ENCODE assay signal across 9 mouse cellular contexts in genomic region chr2:24976960-24977359, GRCm38 (mm10). TPM values are rescaled to one million over a fixed set of nuclear protein-coding genes. Genes with fewer than 3 reads are reported as not detected.
DNase-seq lines count a peak whose midpoint lies in the region; ATAC-seq and TF ChIP-seq lines count a peak whose summit lies in the region.
"Had no signal": no experiment of that assay in that cellular context is flagged by ENCODE, and none has a peak within 500 bp of the region (broad histone marks: within the 10 kb centered on the region; RNA-seq: fewer than 3 reads in every experiment).

No protein-coding gene starts in this region.

- no peaks in the 10 kb centered on the region for H3K36me3 ChIP-seq in intestine, postnatal 0 days (ENCODE audit: control insufficient read depth, insufficient read depth)
- H3K36me3 ChIP-seq in intestine, embryonic 15.5 days, result no peaks in the 10 kb centered on the region
- peaks cover 45% of the 10 kb centered on the region for H3K36me3 ChIP-seq in erythroblast, embryonic 14.5 days (ENCODE audit: control insufficient read depth)
- peaks cover 10% of the 10 kb centered on the region for H3K36me3 ChIP-seq in lung, embryonic 14.5 days (ENCODE audit: insufficient read depth)
- H3K36me3 ChIP-seq in forebrain, postnatal 0 days (ENCODE audit: insufficient read depth), result peaks cover 8% of the 10 kb centered on the region; the same call in 1 of the 2 replicates

- no peaks in the 10 kb centered on the region for H3K9me3 ChIP-seq in intestine, postnatal 0 days (ENCODE audit: control insufficient read depth)
- H3K9me3 ChIP-seq in intestine, embryonic 15.5 days, result no peaks in the 10 kb centered on the region
- H3K9me3 ChIP-seq in erythroblast, embryonic 14.5 days (ENCODE audit: control insufficient read depth, low read length), result no peaks in the 10 kb centered on the region
- H3K9me3 ChIP-seq in lung, embryonic 14.5 days (ENCODE audit: low read depth, low read length), result no peaks in the 10 kb centered on the region
- no peaks in the 10 kb centered on the region for H3K9me3 ChIP-seq in forebrain, postnatal 0 days (ENCODE audit: low read length)
- H3K9me3 ChIP-seq: hindbrain, embryonic 12.5 days had no signal

- peaks cover 5% of the 10 kb centered on the region; the same call in 1 of the 2 replicates for H3K4me1 ChIP-seq in intestine, postnatal 0 days (replicated peaks; ENCODE audit: control insufficient read depth, insufficient read depth, low read length)
- peaks cover 14% of the 10 kb centered on the region for H3K4me1 ChIP-seq in intestine, embryonic 15.5 days (replicated peaks)
- peaks cover 54% of the 10 kb centered on the region for H3K4me1 ChIP-seq in erythroblast, embryonic 14.5 days (ENCODE audit: control insufficient read depth)
- H3K4me1 ChIP-seq in lung, embryonic 14.5 days (ENCODE audit: insufficient read depth), result peaks cover 4% of the 10 kb centered on the region; the same call in 1 of the 2 replicates
- H3K4me1 ChIP-seq in forebrain, postnatal 0 days (ENCODE audit: insufficient read depth), result peaks cover 9% of the 10 kb centered on the region; the same call in 1 of the 2 replicates

- no peak overlapping the region for H3K4me3 ChIP-seq in intestine, postnatal 0 days (ENCODE audit: low read depth, low read length)
- no peak overlapping the region for H3K4me3 ChIP-seq in intestine, embryonic 15.5 days (replicated peaks)
- H3K4me3 ChIP-seq in erythroblast, embryonic 14.5 days (replicated peaks), result peak overlapping the region; percentile 93
- H3K4me3 ChIP-seq in lung, embryonic 14.5 days (ENCODE audit: low read depth, low read length), result peak overlapping the region; percentile 14; the same call in 1 of the 2 replicates
- no peak overlapping the region for H3K4me3 ChIP-seq in forebrain, postnatal 0 days (ENCODE audit: low read depth, low read length)

- H3K27ac ChIP-seq in intestine, postnatal 0 days (ENCODE audit: low read depth, low read length), result no peak overlapping the region
- H3K27ac ChIP-seq in intestine, embryonic 15.5 days, result no peak overlapping the region
- H3K27ac ChIP-seq in lung, embryonic 14.5 days (ENCODE audit: low read depth), result no peak overlapping the region
- no peak overlapping the region for H3K27ac ChIP-seq in forebrain, postnatal 0 days (ENCODE audit: low read depth, low read length)
- H3K27ac ChIP-seq: hindbrain, embryonic 12.5 days had no signal

- WGBS in intestine, postnatal 0 days, result 56% methylated on average over 5 of the region's 5 CpGs
- 84% methylated on average over 5 of the region's 5 CpGs for WGBS in intestine, embryonic 15.5 days
- WGBS in lung, embryonic 14.5 days, result 90% methylated on average over 5 of the region's 5 CpGs
- 89% methylated on average over 5 of the region's 5 CpGs for WGBS in forebrain, postnatal 0 days

- H3K27me3 ChIP-seq in intestine, postnatal 0 days (replicated peaks; ENCODE audit: control insufficient read depth, insufficient read depth, low read length), result no peaks in the 10 kb centered on the region
- H3K27me3 ChIP-seq in intestine, embryonic 15.5 days (replicated peaks), result no peaks in the 10 kb centered on the region
- no peaks in the 10 kb centered on the region for H3K27me3 ChIP-seq in erythroblast, embryonic 14.5 days (ENCODE audit: control insufficient read depth)
- H3K27me3 ChIP-seq in lung, embryonic 14.5 days (ENCODE audit: insufficient read depth, low read length), result no peaks in the 10 kb centered on the region
- no peaks in the 10 kb centered on the region for H3K27me3 ChIP-seq in forebrain, postnatal 0 days (ENCODE audit: insufficient read depth, low read length)
- H3K27me3 ChIP-seq: hindbrain, embryonic 12.5 days had no signal

- peak overlapping the region; percentile 99 for H3K4me2 ChIP-seq in intestine, postnatal 0 days (replicated peaks; ENCODE audit: low read depth)
- H3K4me2 ChIP-seq in intestine, embryonic 15.5 days (replicated peaks), result no peak overlapping the region
- peak overlapping the region; percentile 99 for H3K4me2 ChIP-seq in lung, embryonic 14.5 days
- no peak overlapping the region for H3K4me2 ChIP-seq in forebrain, postnatal 0 days (ENCODE audit: low read depth)

- H3K9ac ChIP-seq in intestine, postnatal 0 days (ENCODE audit: low read depth, low read length), result no peak overlapping the region
- H3K9ac ChIP-seq in intestine, embryonic 15.5 days, result no peak overlapping the region
- no peak overlapping the region for H3K9ac ChIP-seq in lung, embryonic 14.5 days
- no peak overlapping the region for H3K9ac ChIP-seq in forebrain, postnatal 0 days
- H3K9ac ChIP-seq: hindbrain, embryonic 12.5 days had no signal

- no peak for TF ChIP-seq CTCF in intestine, postnatal 0 days (IDR thresholded peaks at IDR 0.05; ENCODE audit: low read depth)
- no peak for TF ChIP-seq CTCF in lung, embryonic 14.5 days (IDR thresholded peaks at IDR 0.05; ENCODE audit: low read depth)
- no peak for TF ChIP-seq CTCF in forebrain, postnatal 0 days (IDR thresholded peaks at IDR 0.05; ENCODE audit: low read depth)

- ATAC-seq in intestine, postnatal 0 days, result no peak
- no peak for ATAC-seq in intestine, embryonic 15.5 days
- ATAC-seq in lung, embryonic 14.5 days (ENCODE audit: insufficient read depth), result no peak
- no peak for ATAC-seq in forebrain, postnatal 0 days

- DNase-seq in lung, embryonic 14.5 days, result no peak
- DNase-seq in spleen, postnatal 36 days (ENCODE audit: low spot score in 2 of 2), result peak; percentile 22 to 52
- DNase-seq in kidney, postnatal 14 days, result no peak
- no peak for DNase-seq in forebrain, postnatal 0 days
- DNase-seq in kidney, postnatal 10 days, result no peak

RNA-seq across cellular contexts. Expression of gene Pnpla7, which starts 1.1 kb away (rescaled TPM):
- 16.7 and 18.9 TPM in 2 replicates for polyA plus RNA-seq in intestine, postnatal 0 days (2015; fragmentation: Nextera tagmentation; extraction: Ambion mirVana)
- polyA plus RNA-seq in intestine, embryonic 15.5 days (2015; fragmentation: Nextera tagmentation; extraction: Ambion mirVana), result 7.7 and 8.5 TPM in 2 replicates
- 0.52 and 0.80 TPM in 2 replicates for polyA plus RNA-seq in erythroblast, embryonic 14.5 days (2012)
- polyA plus RNA-seq in lung, embryonic 14.5 days (2014; fragmentation: Nextera tagmentation; extraction: Ambion mirVana), result 6.6 and 6.7 TPM in 2 replicates
- total RNA-seq in forebrain, postnatal 0 days (2014; rRNA removed), result 5.0 TPM in 2 replicates
- 2.7 and 3.1 TPM in 2 replicates for polyA plus RNA-seq in forebrain, postnatal 0 days (2015; fragmentation: Nextera tagmentation; extraction: Ambion mirVana)

RNA-seq across cellular contexts. Expression of gene Mrpl41, which starts 2.1 kb away (rescaled TPM):
- polyA plus RNA-seq in intestine, postnatal 0 days (2015; fragmentation: Nextera tagmentation; extraction: Ambion mirVana), result 154 and 159 TPM in 2 replicates
- polyA plus RNA-seq in intestine, embryonic 15.5 days (2015; fragmentation: Nextera tagmentation; extraction: Ambion mirVana), result 136 and 141 TPM in 2 replicates
- polyA plus RNA-seq in erythroblast, embryonic 14.5 days (2012), result 5.1 and 5.8 TPM in 2 replicates
- 106 and 115 TPM in 2 replicates for polyA plus RNA-seq in lung, embryonic 14.5 days (2014; fragmentation: Nextera tagmentation; extraction: Ambion mirVana)
- total RNA-seq in forebrain, postnatal 0 days (2014; rRNA removed), result 79.4 and 123 TPM in 2 replicates
- 174 and 203 TPM in 2 replicates for polyA plus RNA-seq in forebrain, postnatal 0 days (2015; fragmentation: Nextera tagmentation; extraction: Ambion mirVana)

RNA-seq across cellular contexts. Expression of gene Dph7, which starts 14.8 kb away (rescaled TPM):
- 7.2 and 8.7 TPM in 2 replicates for polyA plus RNA-seq in intestine, postnatal 0 days (2015; fragmentation: Nextera tagmentation; extraction: Ambion mirVana)
- polyA plus RNA-seq in intestine, embryonic 15.5 days (2015; fragmentation: Nextera tagmentation; extraction: Ambion mirVana), result 21.8 and 24.0 TPM in 2 replicates
- 0.78 and 0.86 TPM in 2 replicates for polyA plus RNA-seq in erythroblast, embryonic 14.5 days (2012)
- 26.4 and 29.3 TPM in 2 replicates for polyA plus RNA-seq in lung, embryonic 14.5 days (2014; fragmentation: Nextera tagmentation; extraction: Ambion mirVana)
- total RNA-seq in forebrain, postnatal 0 days (2014; rRNA removed), result 42.9 and 54.0 TPM in 2 replicates
- polyA plus RNA-seq in forebrain, postnatal 0 days (2015; fragmentation: Nextera tagmentation; extraction: Ambion mirVana), result 40.8 and 45.1 TPM in 2 replicates

RNA-seq across cellular contexts. Expression of gene Zmynd19, which starts 27.4 kb away (rescaled TPM):
- polyA plus RNA-seq in intestine, postnatal 0 days (2015; fragmentation: Nextera tagmentation; extraction: Ambion mirVana), result 5.0 and 5.2 TPM in 2 replicates
- polyA plus RNA-seq in intestine, embryonic 15.5 days (2015; fragmentation: Nextera tagmentation; extraction: Ambion mirVana), result 13.8 and 16.5 TPM in 2 replicates
- 0.67 and 1.1 TPM in 2 replicates for polyA plus RNA-seq in erythroblast, embryonic 14.5 days (2012)
- polyA plus RNA-seq in lung, embryonic 14.5 days (2014; fragmentation: Nextera tagmentation; extraction: Ambion mirVana), result 20.8 and 23.3 TPM in 2 replicates
- 34.9 and 39.9 TPM in 2 replicates for total RNA-seq in forebrain, postnatal 0 days (2014; rRNA removed)
- polyA plus RNA-seq in forebrain, postnatal 0 days (2015; fragmentation: Nextera tagmentation; extraction: Ambion mirVana), result 19.2 and 21.9 TPM in 2 replicates

RNA-seq across cellular contexts. Expression of gene Arrdc1, which starts 41.9 kb away (rescaled TPM):
- polyA plus RNA-seq in intestine, postnatal 0 days (2015; fragmentation: Nextera tagmentation; extraction: Ambion mirVana), result 66.6 and 68.4 TPM in 2 replicates
- 79.2 and 90.8 TPM in 2 replicates for polyA plus RNA-seq in intestine, embryonic 15.5 days (2015; fragmentation: Nextera tagmentation; extraction: Ambion mirVana)
- 1.7 and 2.5 TPM in 2 replicates for polyA plus RNA-seq in erythroblast, embryonic 14.5 days (2012)
- 76.4 and 79.2 TPM in 2 replicates for polyA plus RNA-seq in lung, embryonic 14.5 days (2014; fragmentation: Nextera tagmentation; extraction: Ambion mirVana)
- total RNA-seq in forebrain, postnatal 0 days (2014; rRNA removed), result 44.3 and 44.4 TPM in 2 replicates
- polyA plus RNA-seq in forebrain, postnatal 0 days (2015; fragmentation: Nextera tagmentation; extraction: Ambion mirVana), result 35.3 and 37.8 TPM in 2 replicates

Comparison
In these comparisons a context has a peak if more than half of its experiments do, and no peak if none do; other contexts are left out.
1. H3K4me2 ChIP-seq: peak in intestine, postnatal 0 days (single experiment) and lung, embryonic 14.5 days (single experiment); none in intestine, embryonic 15.5 days (single experiment) and forebrain, postnatal 0 days (single experiment).
2. H3K4me3 ChIP-seq: peak in erythroblast, embryonic 14.5 days (single experiment) and lung, embryonic 14.5 days (single experiment); none in intestine, postnatal 0 days (single experiment), intestine, embryonic 15.5 days (single experiment) and forebrain, postnatal 0 days (single experiment).
3. DNase-seq: peak in spleen, postnatal 36 days (2 of 2); none in lung, embryonic 14.5 days (single experiment), kidney, postnatal 14 days (single experiment), forebrain, postnatal 0 days (single experiment) and kidney, postnatal 10 days (single experiment).
4. RNA of gene Mrpl41, which starts 2.1 kb away (polyA plus RNA-seq): 174 to 203 TPM in forebrain, postnatal 0 days, 154 to 159 TPM in intestine, postnatal 0 days, 136 to 141 TPM in intestine, embryonic 15.5 days and 106 to 115 TPM in lung, embryonic 14.5 days; 5.1 to 5.8 TPM in erythroblast, embryonic 14.5 days; every median in the first group is over 10 times any median in the second.